Mouse (Mus musculus): ENCODE data around the gene Tbrg1. TPM values are rescaled to one million over a fixed set of nuclear protein-coding genes. Genes with fewer than 3 reads are reported as not detected.

Gene Tbrg1
- polyA plus RNA-seq, 1 experiment from 2014 or later, result 126 TPM

GRCm38 (mm10) chr9:37629941-37630340 lies 27.2 kb downstream of the Tbrg1 start:
- no peak for ATAC-seq (ENCODE audit: insufficient number of reproducible peaks, insufficient read depth, low FRiP score, low read depth)
- Histone ChIP-seq H3K9me3 (ENCODE audit: control insufficient read depth, low read length) (no peaks in the 10 kb centered on the region), H3K9ac (ENCODE audit: low read length) (no peak overlapping the region), H3K4me3 (ENCODE audit: control insufficient read depth in 1 of 2, insufficient read depth in 1 of 2, low read depth in 1 of 2, low read length in 2 of 2) (no peak overlapping the region), H3K4me1 (ENCODE audit: control insufficient read depth in 2 of 2, insufficient read depth in 2 of 2, low read length in 2 of 2) (peaks cover 2 to 8% of the 10 kb centered on the region in 2 experiments; a peak in 1 of 4 replicates), H3K27me3 (ENCODE audit: control insufficient read depth, insufficient read depth, low read length) (no peaks in the 10 kb centered on the region), H3K27ac (replicated peaks in 1 of 2; ENCODE audit: control insufficient read depth in 1 of 2, insufficient read depth in 1 of 2, low read depth in 2 of 2, low read length in 2 of 2) (no peak overlapping the region), H3K4me2 (ENCODE audit: low read length) (no peak overlapping the region), H3K36me3 (ENCODE audit: control insufficient read depth, insufficient read depth, low read length) (no peaks in the 10 kb centered on the region)
- WGBS, result 81% methylated on average over 2 of the region's 2 CpGs

GRCm38 (mm10) chr9:37628581-37628980 lies 28.5 kb downstream of the Tbrg1 start:
- Histone ChIP-seq H3K9me3 (ENCODE audit: control insufficient read depth, low read length) (no peaks in the 10 kb centered on the region), H3K27ac (replicated peaks in 1 of 2; ENCODE audit: control insufficient read depth in 1 of 2, insufficient read depth in 1 of 2, low read depth in 2 of 2, low read length in 2 of 2) (no peak overlapping the region), H3K27me3 (ENCODE audit: control insufficient read depth, insufficient read depth, low read length) (no peaks in the 10 kb centered on the region), H3K4me3 (ENCODE audit: control insufficient read depth in 1 of 2, insufficient read depth in 1 of 2, low read depth in 1 of 2, low read length in 2 of 2) (no peak overlapping the region), H3K4me1 (ENCODE audit: control insufficient read depth in 2 of 2, insufficient read depth in 2 of 2, low read length in 2 of 2) (peaks cover 2 to 8% of the 10 kb centered on the region in 2 experiments; a peak in 1 of 4 replicates), H3K36me3 (ENCODE audit: control insufficient read depth, insufficient read depth, low read length) (no peaks in the 10 kb centered on the region), H3K4me2 (ENCODE audit: low read length) (no peak overlapping the region), H3K9ac (ENCODE audit: low read length) (no peak overlapping the region)
- ATAC-seq (ENCODE audit: insufficient number of reproducible peaks, insufficient read depth, low FRiP score, low read depth), result no peak
- WGBS, result 76% methylated on average over 4 of the region's 4 CpGs

GRCm38 (mm10) chr9:37627263-37627662 lies 29.8 kb downstream of the Tbrg1 start:
- Histone ChIP-seq H3K9ac (ENCODE audit: low read length) (no peak overlapping the region), H3K9me3 (ENCODE audit: control insufficient read depth, low read length) (no peaks in the 10 kb centered on the region), H3K4me1 (ENCODE audit: control insufficient read depth in 2 of 2, insufficient read depth in 2 of 2, low read length in 2 of 2) (peaks cover 2 to 8% of the 10 kb centered on the region in 2 experiments; a peak in 1 of 4 replicates), H3K4me3 (ENCODE audit: control insufficient read depth in 1 of 2, insufficient read depth in 1 of 2, low read depth in 1 of 2, low read length in 2 of 2) (no peak overlapping the region), H3K27me3 (ENCODE audit: control insufficient read depth, insufficient read depth, low read length) (no peaks in the 10 kb centered on the region), H3K27ac (replicated peaks in 1 of 2; ENCODE audit: control insufficient read depth in 1 of 2, insufficient read depth in 1 of 2, low read depth in 2 of 2, low read length in 2 of 2) (no peak overlapping the region), H3K36me3 (ENCODE audit: control insufficient read depth, insufficient read depth, low read length) (no peaks in the 10 kb centered on the region), H3K4me2 (ENCODE audit: low read length) (no peak overlapping the region)
- ATAC-seq (ENCODE audit: insufficient number of reproducible peaks, insufficient read depth, low FRiP score, low read depth), result no peak
- WGBS, result 98% methylated on average over 1 of the region's 1 CpGs

- no peaks in the 10 kb centered on the region for H3K36me3 ChIP-seq (ENCODE audit: control insufficient read depth, insufficient read depth, low read length)
- no peak for ATAC-seq (ENCODE audit: insufficient number of reproducible peaks, insufficient read depth, low FRiP score, low read depth)
Observed at GRCm38 (mm10) chr9:37626103-37626567, 31.0 kb downstream of the Tbrg1 start.

GRCm38 (mm10) chr9:37625641-37626040 lies 31.5 kb downstream of the Tbrg1 start:
- H3K4me1 ChIP-seq (ENCODE audit: control insufficient read depth in 2 of 2, insufficient read depth in 2 of 2, low read length in 2 of 2), result peaks cover 2 to 8% of the 10 kb centered on the region in 2 experiments; a peak in 1 of 4 replicates
- H3K9me3 ChIP-seq (ENCODE audit: control insufficient read depth, low read length), result no peaks in the 10 kb centered on the region
- no peak overlapping the region for H3K4me2 ChIP-seq (ENCODE audit: low read length)
- H3K27me3 ChIP-seq (ENCODE audit: control insufficient read depth, insufficient read depth, low read length), result no peaks in the 10 kb centered on the region
- no peak for ATAC-seq (ENCODE audit: insufficient number of reproducible peaks, insufficient read depth, low FRiP score, low read depth)
- no peak overlapping the region for H3K4me3 ChIP-seq (ENCODE audit: control insufficient read depth in 1 of 2, insufficient read depth in 1 of 2, low read depth in 1 of 2, low read length in 2 of 2)
- H3K36me3 ChIP-seq (ENCODE audit: control insufficient read depth, insufficient read depth, low read length), result no peaks in the 10 kb centered on the region
- H3K27ac ChIP-seq (replicated peaks in 1 of 2; ENCODE audit: control insufficient read depth in 1 of 2, insufficient read depth in 1 of 2, low read depth in 2 of 2, low read length in 2 of 2), result no peak overlapping the region
- WGBS, result 22% methylated on average over 7 of the region's 7 CpGs
- no peak overlapping the region for H3K9ac ChIP-seq (ENCODE audit: low read length)

More at GRCm38 (mm10) chr9:37626103-37626567, 31.0 kb downstream of the Tbrg1 start:
- H3K4me3 ChIP-seq (ENCODE audit: control insufficient read depth in 1 of 2, insufficient read depth in 1 of 2, low read depth in 1 of 2, low read length in 2 of 2), result no peak overlapping the region
- no peak overlapping the region for H3K27ac ChIP-seq (replicated peaks in 1 of 2; ENCODE audit: control insufficient read depth in 1 of 2, insufficient read depth in 1 of 2, low read depth in 2 of 2, low read length in 2 of 2)
- H3K9ac ChIP-seq (ENCODE audit: low read length), result no peak overlapping the region
- no peak overlapping the region for H3K4me2 ChIP-seq (ENCODE audit: low read length)
- H3K27me3 ChIP-seq (ENCODE audit: control insufficient read depth, insufficient read depth, low read length), result no peaks in the 10 kb centered on the region
- no peaks in the 10 kb centered on the region for H3K9me3 ChIP-seq (ENCODE audit: control insufficient read depth, low read length)
- peaks cover 2 to 8% of the 10 kb centered on the region in 2 experiments; a peak in 1 of 4 replicates for H3K4me1 ChIP-seq (ENCODE audit: control insufficient read depth in 2 of 2, insufficient read depth in 2 of 2, low read length in 2 of 2)
- 9% methylated on average over 3 of the region's 3 CpGs for WGBS

GRCm38 (mm10) chr9:37625129-37625528 lies 32.0 kb downstream of the Tbrg1 start:
- no peak for ATAC-seq (ENCODE audit: insufficient number of reproducible peaks, insufficient read depth, low FRiP score, low read depth)
- Histone ChIP-seq H3K36me3 (ENCODE audit: control insufficient read depth, insufficient read depth, low read length) (no peaks in the 10 kb centered on the region), H3K4me3 (ENCODE audit: control insufficient read depth in 1 of 2, insufficient read depth in 1 of 2, low read depth in 1 of 2, low read length in 2 of 2) (no peak overlapping the region), H3K4me2 (ENCODE audit: low read length) (no peak overlapping the region), H3K4me1 (ENCODE audit: control insufficient read depth in 2 of 2, insufficient read depth in 2 of 2, low read length in 2 of 2) (peaks cover 2 to 8% of the 10 kb centered on the region in 2 experiments; a peak in 1 of 4 replicates), H3K27me3 (ENCODE audit: control insufficient read depth, insufficient read depth, low read length) (no peaks in the 10 kb centered on the region), H3K9ac (ENCODE audit: low read length) (no peak overlapping the region), H3K27ac (replicated peaks in 1 of 2; ENCODE audit: control insufficient read depth in 1 of 2, insufficient read depth in 1 of 2, low read depth in 2 of 2, low read length in 2 of 2) (no peak overlapping the region), H3K9me3 (ENCODE audit: control insufficient read depth, low read length) (no peaks in the 10 kb centered on the region)
- 65% methylated on average over 3 of the region's 3 CpGs for WGBS

- Histone ChIP-seq H3K9ac (ENCODE audit: low read length) (no peak overlapping the region), H3K36me3 (ENCODE audit: control insufficient read depth, insufficient read depth, low read length) (no peaks in the 10 kb centered on the region), H3K27ac (replicated peaks in 1 of 2; ENCODE audit: control insufficient read depth in 1 of 2, insufficient read depth in 1 of 2, low read depth in 2 of 2, low read length in 2 of 2) (no peak overlapping the region), H3K4me2 (ENCODE audit: low read length) (no peak overlapping the region), H3K4me1 (ENCODE audit: control insufficient read depth in 2 of 2, insufficient read depth in 2 of 2, low read length in 2 of 2) (peaks cover 2 to 8% of the 10 kb centered on the region in 2 experiments; a peak in 1 of 4 replicates), H3K27me3 (ENCODE audit: control insufficient read depth, insufficient read depth, low read length) (no peaks in the 10 kb centered on the region), H3K4me3 (ENCODE audit: control insufficient read depth in 1 of 2, insufficient read depth in 1 of 2, low read depth in 1 of 2, low read length in 2 of 2) (no peak overlapping the region), H3K9me3 (ENCODE audit: control insufficient read depth, low read length) (no peaks in the 10 kb centered on the region)
- 67% methylated on average over 1 of the region's 1 CpGs for WGBS
- ATAC-seq (ENCODE audit: insufficient number of reproducible peaks, insufficient read depth, low FRiP score, low read depth), result no peak
Observed at GRCm38 (mm10) chr9:37624502-37624901, 32.6 kb downstream of the Tbrg1 start.

GRCm38 (mm10) chr9:37623981-37624380 lies 33.1 kb downstream of the Tbrg1 start:
- Histone ChIP-seq H3K27ac (replicated peaks in 1 of 2; ENCODE audit: control insufficient read depth in 1 of 2, insufficient read depth in 1 of 2, low read depth in 2 of 2, low read length in 2 of 2) (no peak overlapping the region), H3K9ac (ENCODE audit: low read length) (no peak overlapping the region)
- ATAC-seq (ENCODE audit: insufficient number of reproducible peaks, insufficient read depth, low FRiP score, low read depth), result no peak

More at GRCm38 (mm10) chr9:37623981-37624380, 33.1 kb downstream of the Tbrg1 start:
- Histone ChIP-seq H3K9me3 (ENCODE audit: control insufficient read depth, low read length) (no peaks in the 10 kb centered on the region), H3K4me3 (ENCODE audit: control insufficient read depth in 1 of 2, insufficient read depth in 1 of 2, low read depth in 1 of 2, low read length in 2 of 2) (no peak overlapping the region), H3K4me2 (ENCODE audit: low read length) (no peak overlapping the region), H3K4me1 (ENCODE audit: control insufficient read depth in 2 of 2, insufficient read depth in 2 of 2, low read length in 2 of 2) (peaks cover 2 to 8% of the 10 kb centered on the region in 2 experiments; a peak in 1 of 4 replicates), H3K27me3 (ENCODE audit: control insufficient read depth, insufficient read depth, low read length) (no peaks in the 10 kb centered on the region), H3K36me3 (ENCODE audit: control insufficient read depth, insufficient read depth, low read length) (no peaks in the 10 kb centered on the region)
- 83% methylated on average over 3 of the region's 3 CpGs for WGBS

All from heart, embryonic 14.5 days (tissue).